Mouse (Mus musculus): ENCODE measurements around the gene Cdk8.

DNA sequence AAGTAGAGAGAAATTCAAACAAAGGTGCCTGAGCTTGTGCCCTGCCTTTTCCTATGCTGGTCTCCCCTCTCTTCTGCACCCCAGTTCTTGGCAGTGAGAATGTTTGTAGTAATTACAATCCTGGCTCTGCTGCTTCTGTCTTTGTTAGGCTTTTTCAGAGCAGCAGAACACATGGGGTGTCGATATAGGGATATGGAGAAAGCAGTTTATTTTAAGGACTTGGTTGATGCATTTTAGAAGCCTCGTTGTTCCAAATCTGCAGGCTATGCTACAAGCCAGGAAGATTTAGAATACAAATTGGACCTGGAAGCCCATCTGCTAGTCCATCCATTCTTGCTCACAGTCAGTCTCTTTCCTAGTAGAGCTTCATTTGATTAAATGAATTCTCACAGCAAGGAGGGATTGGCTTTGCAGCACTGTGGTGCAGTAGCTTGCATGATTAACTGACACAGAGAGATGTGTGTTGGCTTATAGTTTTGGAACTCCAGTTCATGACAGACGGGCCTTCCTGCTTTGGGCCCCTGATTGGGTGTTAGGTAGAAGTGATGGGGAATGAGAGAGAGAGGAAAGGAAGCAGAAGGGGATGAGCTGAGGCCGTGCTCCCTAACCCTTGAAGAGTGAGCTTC lies 43.5 kb downstream of the Cdk8 start:
- TF ChIP-seq POLR2A (IDR thresholded peaks at IDR 0.05; ENCODE audit: low read depth, low read length): no peak
- TF ChIP-seq CTCF (IDR thresholded peaks at IDR 0.05; ENCODE audit: extremely low read depth, insufficient read depth, insufficient read length, insufficient replicate concordance): no peak

All from spleen, adult 2 months (tissue).